ENCODE assay signal across 8 mouse cellular contexts in the genomic region with DNA sequence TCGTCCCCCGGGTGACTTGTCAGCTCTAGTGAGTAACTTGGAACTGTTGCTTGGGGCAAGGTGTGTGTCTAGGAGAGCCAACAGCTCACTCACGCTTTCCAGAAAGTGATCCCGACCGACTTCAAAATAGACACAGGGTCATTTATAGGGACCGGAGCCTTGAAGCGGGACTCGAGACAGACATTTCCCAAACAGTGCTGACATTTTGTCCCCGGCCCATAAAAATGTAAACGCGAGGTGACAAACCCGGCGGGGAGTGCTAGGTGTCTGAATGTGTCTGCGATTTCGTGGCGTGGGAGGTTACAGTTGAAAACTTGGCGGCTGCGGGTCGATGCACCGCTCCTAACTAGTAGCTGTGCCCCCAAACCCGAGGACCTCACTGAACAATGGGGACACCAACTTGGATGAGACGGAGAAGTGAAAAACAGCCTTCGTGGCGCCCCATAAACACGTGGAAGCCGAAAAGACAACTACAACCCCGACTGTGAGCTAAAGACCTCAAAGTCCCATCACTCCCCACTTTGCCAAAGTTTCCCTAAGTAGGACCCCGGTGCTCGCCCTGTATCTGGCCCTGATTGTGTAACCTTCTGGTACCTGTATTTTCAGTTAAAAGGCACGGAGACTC. TPM values are rescaled to one million over a fixed set of nuclear protein-coding genes. Genes with fewer than 3 reads are reported as not detected.
DNase-seq lines count a peak whose midpoint lies in the region; ATAC-seq and TF ChIP-seq lines count a peak whose summit lies in the region.

No protein-coding gene starts in this region.

- H3K36me3 ChIP-seq in testis, adult 2 months (ENCODE audit: control insufficient read depth, insufficient read depth, low read length): no peaks in the 10 kb centered on the region
- no peaks in the 10 kb centered on the region for H3K36me3 ChIP-seq in forebrain, embryonic 15.5 days
- no peaks in the 10 kb centered on the region for H3K36me3 ChIP-seq in kidney, postnatal 0 days (ENCODE audit: insufficient read depth, low read length)
- H3K36me3 ChIP-seq in midbrain, embryonic 16.5 days (ENCODE audit: control insufficient read depth, insufficient read depth, low read length): no peaks in the 10 kb centered on the region

- H3K27me3 ChIP-seq in testis, adult 2 months (ENCODE audit: control insufficient read depth, insufficient read depth, low read length): no peaks in the 10 kb centered on the region
- peaks cover 23% of the 10 kb centered on the region; the same call in 1 of the 2 replicates for H3K27me3 ChIP-seq in forebrain, embryonic 15.5 days
- H3K27me3 ChIP-seq in kidney, postnatal 0 days (ENCODE audit: insufficient read depth, low read length): no peaks in the 10 kb centered on the region
- H3K27me3 ChIP-seq in midbrain, embryonic 16.5 days (ENCODE audit: control insufficient read depth, insufficient read depth, low read depth, low read length): peaks cover 13% of the 10 kb centered on the region

- peak overlapping the region; percentile 71 for H3K4me3 ChIP-seq in testis, adult 2 months (ENCODE audit: control insufficient read depth, low read depth, low read length)
- peak overlapping the region; percentile 46 for H3K4me3 ChIP-seq in forebrain, embryonic 15.5 days
- H3K4me3 ChIP-seq in kidney, postnatal 0 days (replicated peaks; ENCODE audit: low read depth, low read length): peak overlapping the region; percentile 81
- peak overlapping the region; percentile 55 for H3K4me3 ChIP-seq in midbrain, embryonic 16.5 days (ENCODE audit: low read depth, low read length)

- H3K27ac ChIP-seq in testis, adult 2 months (ENCODE audit: control insufficient read depth, insufficient read depth, low read depth, low read length): no peak overlapping the region
- H3K27ac ChIP-seq in forebrain, embryonic 15.5 days (replicated peaks): no peak overlapping the region
- H3K27ac ChIP-seq in kidney, postnatal 0 days: peak overlapping the region; percentile 83; the same call in 1 of the 2 replicates
- no peak overlapping the region for H3K27ac ChIP-seq in midbrain, embryonic 16.5 days (ENCODE audit: low read length)

- ATAC-seq in forebrain, embryonic 15.5 days (replicated peaks): no peak
- ATAC-seq in kidney, postnatal 0 days (replicated peaks; ENCODE audit: low FRiP score, low read depth): no peak
- no peak for ATAC-seq in midbrain, embryonic 16.5 days
- no peak for ATAC-seq in erythroid progenitor cell, adult 5-6 weeks (replicated peaks; ENCODE audit: low FRiP score, poor library complexity, severe bottlenecking)

- TF ChIP-seq POLR2A in testis, adult 2 months (IDR thresholded peaks at IDR 0.05; ENCODE audit: control insufficient read depth, low read depth, low read length): no peak

- H3K4me2 ChIP-seq in forebrain, embryonic 15.5 days (replicated peaks): peak overlapping the region; percentile 98
- H3K4me2 ChIP-seq in kidney, postnatal 0 days (ENCODE audit: low read length): peak overlapping the region; percentile 99
- H3K4me2 ChIP-seq in midbrain, embryonic 16.5 days (ENCODE audit: low read length): peak overlapping the region; percentile 96

- no peak for TF ChIP-seq CTCF in testis, adult 2 months (IDR thresholded peaks at IDR 0.05; ENCODE audit: control insufficient read depth, insufficient read depth, insufficient replicate concordance, low read depth, low read length)
- TF ChIP-seq CTCF in kidney, postnatal 0 days (IDR thresholded peaks at IDR 0.05; ENCODE audit: low read depth): no peak

- WGBS in forebrain, embryonic 15.5 days: under 1% methylated on average over 30 of the region's 30 CpGs
- under 1% methylated on average over 30 of the region's 30 CpGs for WGBS in kidney, postnatal 0 days
- under 1% methylated on average over 30 of the region's 30 CpGs for WGBS in midbrain, embryonic 16.5 days

- peaks cover 25% of the 10 kb centered on the region for H3K4me1 ChIP-seq in testis, adult 2 months (ENCODE audit: control insufficient read depth, insufficient read depth, low read length)
- H3K4me1 ChIP-seq in forebrain, embryonic 15.5 days: peaks cover 27% of the 10 kb centered on the region
- H3K4me1 ChIP-seq in kidney, postnatal 0 days (replicated peaks; ENCODE audit: insufficient read depth, low read length): peaks cover 6% of the 10 kb centered on the region; the same call in 1 of the 2 replicates
- H3K4me1 ChIP-seq in midbrain, embryonic 16.5 days (ENCODE audit: control insufficient read depth, insufficient read depth, low read length): peaks cover 18% of the 10 kb centered on the region

- no peaks in the 10 kb centered on the region for H3K9me3 ChIP-seq in forebrain, embryonic 15.5 days
- no peaks in the 10 kb centered on the region for H3K9me3 ChIP-seq in kidney, postnatal 0 days (replicated peaks; ENCODE audit: low read length)
- no peaks in the 10 kb centered on the region for H3K9me3 ChIP-seq in midbrain, embryonic 16.5 days (replicated peaks; ENCODE audit: control insufficient read depth, low read length, poor library complexity, severe bottlenecking)

- H3K9ac ChIP-seq in forebrain, embryonic 15.5 days (replicated peaks): no peak overlapping the region
- H3K9ac ChIP-seq in kidney, postnatal 0 days (ENCODE audit: low read depth, low read length): peak overlapping the region; percentile 76
- H3K9ac ChIP-seq in midbrain, embryonic 16.5 days (ENCODE audit: low read depth, low read length): no peak overlapping the region

- DNase-seq in testis, postnatal 10 days (ENCODE audit: low spot score): no peak
- DNase-seq in kidney, postnatal 0 days (ENCODE audit: low spot score): no peak
- DNase-seq in spleen, postnatal 36 days (ENCODE audit: low spot score in 2 of 2): no peak
- no peak for DNase-seq in left cerebral cortex, adult 9 months (ENCODE audit: low spot score in 2 of 2)

RNA-seq across cellular contexts. Expression of a gene that starts 1.1 kb away (rescaled TPM):
- polyA plus RNA-seq in testis, adult 2 months (2012; rRNA removed): 1.4 and 1.5 TPM in 2 replicates
- 0.77 and 1.2 TPM in 2 replicates for polyA plus RNA-seq in forebrain, embryonic 15.5 days (2015; fragmentation: Nextera tagmentation; extraction: Ambion mirVana)
- 6.0 and 7.1 TPM in 2 replicates for polyA plus RNA-seq in kidney, postnatal 0 days (2015; fragmentation: Nextera tagmentation; extraction: Ambion mirVana)
- 2.5 and 2.7 TPM in 2 replicates for polyA plus RNA-seq in midbrain, embryonic 16.5 days (2015; fragmentation: Nextera tagmentation; extraction: Ambion mirVana)
- total RNA-seq in erythroid progenitor cell, adult 5-6 weeks (2015; ENCODE audit: low replicate concordance): 2.2 and 6.3 TPM in 2 replicates
- 1.0 TPM in 1 of 2 replicates, not detected in the other for total RNA-seq in erythroid progenitor cell, adult 5-6 weeks (2017; ENCODE audit: low replicate concordance)
